Mouse (Mus musculus) lung, postnatal 25 days (tissue): ENCODE data around the gene Armc9.
A peak's percentile ranks its signal among the peaks of the same experiment; 100 is the strongest.

Experiments
- DNase-seq: peaks from one replicate; pipeline ENCODE4 v3.0.0; 2022; ENCODE audit warnings: low spot score

The Armc9 gene

GRCm38 (mm10) chr1:86174602-86175001 lies 20.0 kb downstream of the Armc9 start:
- DNase-seq, result no peak

GRCm38 (mm10) chr1:86176066-86176465 lies 21.5 kb downstream of the Armc9 start:
- no peak for DNase-seq

DNA sequence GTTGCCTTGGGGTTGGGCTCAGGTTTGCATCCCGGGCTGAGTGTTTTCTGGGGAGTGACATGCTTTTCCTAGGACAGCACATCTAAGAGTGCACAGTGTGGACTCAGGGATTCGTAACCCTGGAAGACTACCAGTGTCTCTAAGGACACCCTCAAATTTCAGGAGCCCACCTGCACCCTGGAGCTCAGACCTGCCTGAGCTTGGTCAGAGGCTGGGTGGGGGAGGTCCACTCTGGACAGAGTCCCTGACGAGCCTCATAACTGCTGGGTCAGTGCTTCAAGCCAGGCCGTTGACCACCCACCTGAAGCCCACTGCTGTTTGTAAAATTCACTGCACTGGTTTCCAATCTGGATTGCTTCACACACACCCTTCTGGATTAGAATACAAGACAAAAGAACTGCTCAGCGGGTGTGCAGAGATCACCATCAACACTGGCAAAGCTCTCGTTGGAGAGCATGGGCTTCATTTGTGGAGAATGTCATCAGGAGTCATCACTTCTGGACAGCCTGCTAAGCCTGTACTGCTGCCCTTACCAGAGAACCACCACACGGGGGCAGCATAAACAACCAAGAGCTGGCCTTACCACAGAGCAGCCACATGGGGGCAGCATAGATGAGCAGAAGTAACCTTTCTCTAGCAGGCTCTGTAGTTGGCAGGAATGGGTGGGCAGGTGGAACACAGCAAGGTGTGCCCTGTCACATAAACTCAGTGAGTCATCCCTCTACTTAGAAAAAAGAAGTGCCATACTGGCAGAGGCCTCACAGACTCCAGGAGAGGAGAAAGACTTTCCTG lies 24.1 kb downstream of the Armc9 start:
- peak; percentile 82 for DNase-seq

- DNase-seq, result no peak
Measured at GRCm38 (mm10) chr1:86182004-86182709, 27.6 kb downstream of the Armc9 start.

DNA sequence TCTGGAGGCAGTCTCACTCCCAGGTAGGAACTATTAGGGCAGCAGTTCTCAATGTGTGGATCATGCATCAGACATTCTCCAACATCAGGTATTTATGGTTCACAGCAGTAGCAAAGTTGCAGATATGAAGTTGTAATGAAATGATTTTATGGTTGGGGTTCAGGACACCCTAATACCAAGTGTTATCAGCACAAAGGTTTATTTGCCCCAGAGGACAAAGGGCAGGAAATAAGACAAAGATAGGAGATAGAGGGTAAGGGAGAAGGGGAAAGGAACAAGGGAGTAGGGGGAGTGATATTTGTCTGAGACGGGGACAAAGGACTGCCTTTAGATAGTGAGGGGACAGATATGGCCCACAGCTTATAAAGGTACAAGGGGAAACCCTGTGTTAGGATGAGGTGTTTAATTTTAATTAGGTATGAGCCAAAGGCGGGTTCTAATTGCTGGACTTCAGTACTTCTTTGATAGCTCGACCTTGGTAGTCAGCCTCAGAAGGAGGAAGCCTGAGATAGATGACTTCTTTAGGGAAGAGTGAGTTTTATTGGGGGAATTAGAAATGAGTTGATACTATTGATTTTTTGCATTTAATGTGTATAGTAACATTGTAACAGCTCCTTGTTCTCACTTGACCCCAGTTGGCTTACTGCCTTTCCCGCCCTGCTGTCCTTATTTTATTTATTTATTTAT lies 29.1 kb downstream of the Armc9 start:
- no peak for DNase-seq

DNA sequence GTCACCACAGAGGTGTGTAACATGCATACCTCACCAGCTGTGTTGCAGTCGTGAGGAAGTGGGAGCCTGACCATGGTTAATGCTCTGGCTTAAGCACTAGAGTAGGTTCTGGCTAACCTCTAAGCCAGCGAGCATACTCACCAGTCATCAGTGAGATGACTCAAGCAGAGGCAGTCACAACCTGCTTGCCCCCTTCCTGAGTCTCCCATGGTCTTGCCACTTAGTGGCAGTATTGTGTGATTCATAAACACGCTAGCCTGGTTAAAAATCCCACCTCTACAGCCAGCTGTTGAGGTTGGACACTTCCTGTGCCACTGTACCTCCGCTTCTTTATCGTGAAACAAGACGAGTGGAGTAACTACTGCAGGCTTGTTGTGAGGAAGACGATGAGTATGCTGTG lies 32.2 kb downstream of the Armc9 start:
- no peak for DNase-seq

DNA sequence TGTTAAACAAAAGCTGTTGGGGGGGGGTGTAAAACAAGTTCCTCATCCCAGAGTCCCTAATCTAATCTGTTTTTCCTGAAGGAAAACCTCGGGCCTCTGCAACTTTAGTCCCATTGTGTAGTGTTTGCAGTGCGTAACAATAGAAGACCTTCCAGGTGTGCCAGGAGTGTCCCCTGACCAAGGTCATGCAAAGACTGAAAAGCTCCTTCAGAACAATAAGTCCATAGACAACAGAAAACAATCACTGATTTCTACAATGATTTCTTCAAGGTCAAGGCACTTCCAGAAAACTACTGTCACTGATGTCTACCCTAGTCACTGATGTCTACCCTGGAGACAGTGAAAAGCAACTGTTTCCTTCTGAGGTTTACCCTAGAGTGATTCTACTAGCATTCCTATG lies 33.3 kb downstream of the Armc9 start:
- DNase-seq, result no peak

DNA sequence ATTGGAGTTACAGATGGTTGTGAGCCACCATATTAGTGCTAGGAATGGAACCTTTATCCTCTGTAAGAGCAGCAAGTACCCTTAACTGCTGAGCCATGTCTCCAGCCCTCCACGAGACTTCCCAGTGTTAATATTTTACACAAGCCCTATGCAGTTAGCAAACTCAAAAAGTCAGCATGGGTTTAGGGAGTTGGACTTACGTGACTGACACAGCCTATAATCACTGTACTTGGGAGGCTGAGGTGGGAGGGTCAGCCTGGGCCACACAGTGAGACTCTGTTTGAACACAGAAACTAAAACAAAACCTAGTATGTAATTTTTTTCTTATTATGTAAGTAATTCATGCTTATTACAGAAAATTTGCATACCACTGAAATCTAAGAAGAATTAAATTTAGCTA lies 33.7 kb downstream of the Armc9 start:
- DNase-seq, result no peak

GRCm38 (mm10) chr1:86189034-86189702 lies 34.6 kb downstream of the Armc9 start:
- no peak for DNase-seq

DNA sequence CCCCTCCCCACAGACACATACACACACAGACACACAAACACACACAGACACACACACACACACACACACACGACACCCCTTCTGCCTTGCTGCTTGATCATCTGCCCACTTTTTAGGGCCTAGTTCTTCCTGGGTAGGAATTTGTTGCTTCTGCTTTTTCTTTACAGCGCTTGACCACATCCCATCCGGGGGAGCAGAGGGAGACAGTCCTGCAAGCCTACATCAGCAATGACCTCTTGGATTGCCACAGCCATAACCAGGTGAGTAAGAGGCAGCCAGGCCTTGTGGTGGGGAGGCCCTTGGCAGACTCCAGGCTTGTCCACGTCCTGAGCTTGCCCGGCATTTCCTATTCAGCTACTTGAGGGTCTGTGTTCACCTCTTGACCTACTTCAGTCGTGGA lies 36.3 kb downstream of the Armc9 start:
- DNase-seq, result peak; percentile 12

GRCm38 (mm10) chr1:86194044-86194443 lies 39.5 kb downstream of the Armc9 start:
- no peak for DNase-seq

DNA sequence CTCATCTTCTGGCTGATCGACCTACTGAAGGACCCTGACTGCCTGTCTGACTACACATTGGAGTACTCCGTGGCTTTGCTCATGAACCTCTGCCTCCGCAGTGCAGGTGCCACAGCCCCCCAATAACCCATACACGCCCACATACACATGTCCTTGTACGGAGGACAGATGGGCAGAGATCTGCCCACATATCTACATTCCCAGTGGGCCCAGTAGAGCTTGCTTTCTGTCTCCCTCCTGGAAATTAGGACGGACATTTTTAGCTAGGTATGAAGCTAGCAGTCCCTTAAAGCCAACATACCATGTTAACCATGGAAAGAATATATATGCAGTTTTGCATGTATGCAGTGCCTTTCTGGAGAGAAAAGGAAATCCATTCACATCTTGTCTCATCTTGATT lies 43.7 kb downstream of the Armc9 start:
- no peak for DNase-seq

- no peak for DNase-seq
Measured at GRCm38 (mm10) chr1:86199026-86199425, 44.4 kb downstream of the Armc9 start.

GRCm38 (mm10) chr1:86201312-86201711 lies 46.7 kb downstream of the Armc9 start:
- no peak for DNase-seq

DNA sequence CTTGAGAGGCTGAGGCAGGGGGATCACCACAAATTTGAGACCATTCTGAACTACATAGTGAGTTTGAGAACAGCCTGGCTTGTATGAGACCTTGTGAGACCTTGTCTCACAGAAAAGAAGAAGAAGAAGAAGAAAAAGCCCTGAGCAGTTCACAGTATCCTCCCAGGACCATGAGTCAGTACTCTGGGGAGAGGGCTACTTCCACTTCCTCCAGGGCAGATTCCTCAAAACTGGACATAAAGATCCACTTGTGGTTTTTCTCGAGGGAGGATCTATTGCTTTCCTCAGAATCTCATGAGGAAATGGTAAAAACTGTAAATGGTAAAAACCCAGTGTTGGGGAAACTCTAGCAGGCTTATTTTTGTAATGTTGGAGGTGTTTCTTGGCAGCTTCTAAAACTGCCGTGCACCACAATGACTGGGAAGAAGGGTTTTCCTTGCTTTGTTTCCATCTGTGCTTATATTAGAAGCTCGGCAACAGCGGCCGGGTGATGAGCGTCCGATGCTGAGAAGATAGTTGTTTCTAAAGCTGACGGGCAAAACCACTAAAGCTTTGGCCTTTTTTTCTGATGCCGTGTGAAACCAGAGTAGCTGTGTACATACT lies 48.1 kb downstream of the Armc9 start:
- DNase-seq, result no peak

DNA sequence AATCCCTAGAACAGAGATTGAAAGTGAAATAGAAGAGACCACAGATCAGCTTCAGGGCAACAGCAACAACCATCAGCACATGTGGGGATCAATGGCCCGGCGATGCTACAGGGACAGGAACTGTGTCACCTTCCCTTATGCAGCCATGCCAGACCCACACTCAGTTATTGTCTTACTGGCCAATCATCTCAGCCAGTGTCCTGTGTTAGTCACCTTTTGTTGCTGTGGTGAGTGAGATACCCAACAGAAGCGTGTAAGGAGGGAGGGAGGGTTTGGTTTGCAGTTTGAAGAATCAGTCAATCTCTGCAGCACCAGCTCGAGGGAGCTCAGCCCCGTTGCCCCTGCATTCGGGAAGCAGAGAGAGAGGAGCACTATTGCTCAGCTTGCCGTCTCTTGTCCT lies 56.1 kb downstream of the Armc9 start:
- no peak for DNase-seq

DNA sequence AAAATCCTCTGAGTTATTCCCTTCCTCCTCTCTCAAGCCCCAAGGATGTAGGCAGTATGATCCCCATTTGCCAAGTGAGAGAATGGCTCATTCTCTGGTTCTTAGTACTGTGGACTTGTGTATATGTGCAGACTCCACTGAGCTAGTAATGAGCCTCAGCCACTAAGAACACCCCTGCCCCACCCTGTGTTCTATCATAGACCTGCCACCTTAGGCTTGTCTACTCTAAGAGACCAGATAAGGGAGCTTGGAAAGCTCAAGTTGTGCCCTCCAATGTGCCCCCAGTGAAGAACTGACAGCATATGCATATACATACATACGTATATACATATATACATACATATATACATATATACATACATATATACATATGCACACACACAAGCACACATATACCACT lies 56.9 kb downstream of the Armc9 start:
- DNase-seq, result no peak

DNA sequence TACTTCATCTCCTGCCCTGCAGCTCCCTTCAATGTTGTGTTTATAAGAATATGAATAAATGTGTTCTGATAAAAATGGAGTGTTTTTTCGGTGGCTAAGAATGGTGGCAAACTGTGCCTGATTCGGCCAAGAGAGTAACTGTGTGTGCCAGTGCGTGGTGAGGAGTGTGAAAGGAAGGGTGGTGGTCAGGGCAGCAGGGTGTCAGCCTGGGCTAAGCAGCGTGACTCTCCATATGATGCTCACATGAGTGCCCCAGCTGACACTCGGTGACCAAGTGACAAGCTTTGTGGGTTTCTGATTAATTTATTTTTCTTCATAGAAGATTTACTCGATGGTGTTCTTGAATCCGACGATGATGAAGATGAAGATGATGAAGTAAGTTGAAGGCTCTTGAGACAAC lies 58.2 kb downstream of the Armc9 start:
- DNase-seq, result no peak

DNA sequence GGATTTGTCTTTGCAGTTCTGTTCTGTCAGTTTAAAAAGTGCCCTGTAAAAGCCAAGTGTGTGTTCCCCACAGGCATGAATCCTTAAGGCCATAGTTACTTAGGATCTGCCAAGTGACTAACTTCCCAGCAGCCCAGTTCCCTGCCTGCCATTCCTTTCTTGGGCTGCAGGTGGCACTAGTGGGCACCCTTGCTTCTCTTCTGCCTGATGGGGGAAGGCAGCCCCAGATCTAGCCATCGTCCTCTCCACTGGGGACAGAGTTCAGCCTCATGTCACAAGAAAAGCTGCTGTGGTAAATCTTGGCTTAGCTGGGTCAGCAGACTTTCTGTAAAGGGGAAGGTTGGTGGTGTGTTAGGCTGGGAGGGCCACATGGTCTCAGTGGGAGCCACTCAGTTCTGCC lies 59.6 kb downstream of the Armc9 start:
- peak; percentile 77 for DNase-seq

DNA sequence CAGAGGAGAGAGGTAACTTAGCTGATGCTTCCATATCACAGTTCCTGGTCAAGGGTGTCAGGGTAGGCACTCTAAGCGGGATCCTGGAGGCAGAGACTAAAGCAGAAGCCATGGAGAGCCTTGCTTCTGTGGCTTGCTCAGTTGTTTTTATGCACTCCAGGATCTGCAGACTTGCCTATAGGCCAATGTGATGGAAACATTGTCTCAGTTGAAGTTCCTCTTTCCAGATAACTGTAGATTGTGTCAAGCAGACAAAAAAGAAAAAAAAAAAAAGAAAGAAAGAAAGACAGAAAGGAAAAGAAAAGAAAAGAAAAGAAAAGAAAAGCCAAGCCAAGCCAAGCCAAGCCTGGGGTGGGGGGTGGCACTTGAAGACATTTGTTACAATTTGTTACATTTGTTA lies 60.7 kb downstream of the Armc9 start:
- DNase-seq, result peak; percentile 23

- peak; percentile 38 for DNase-seq
Measured at GRCm38 (mm10) chr1:86216412-86216811, 61.8 kb downstream of the Armc9 start.

DNA sequence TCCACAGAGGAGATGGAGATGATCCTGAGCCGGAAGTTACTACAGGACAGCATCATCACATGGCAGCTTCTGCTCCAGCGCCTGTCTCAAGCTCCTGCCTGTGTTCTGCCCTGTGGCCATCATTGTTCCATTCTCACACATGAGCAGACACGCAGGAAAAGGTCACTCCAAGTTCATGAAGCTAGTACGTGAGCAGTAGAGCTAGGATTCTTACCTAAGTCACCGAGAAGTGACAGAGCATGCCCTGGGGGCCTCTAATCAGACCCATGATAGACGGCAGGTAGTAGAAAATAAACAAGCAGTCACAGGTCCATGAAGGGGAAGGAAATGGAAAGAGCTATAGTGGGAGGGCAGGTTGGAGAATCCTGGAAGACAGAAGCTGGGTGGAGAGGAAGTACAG lies 63.4 kb downstream of the Armc9 start:
- DNase-seq, result no peak
